Comparison of ENCODE assay signal across 9 mouse cellular contexts in the genomic region with DNA sequence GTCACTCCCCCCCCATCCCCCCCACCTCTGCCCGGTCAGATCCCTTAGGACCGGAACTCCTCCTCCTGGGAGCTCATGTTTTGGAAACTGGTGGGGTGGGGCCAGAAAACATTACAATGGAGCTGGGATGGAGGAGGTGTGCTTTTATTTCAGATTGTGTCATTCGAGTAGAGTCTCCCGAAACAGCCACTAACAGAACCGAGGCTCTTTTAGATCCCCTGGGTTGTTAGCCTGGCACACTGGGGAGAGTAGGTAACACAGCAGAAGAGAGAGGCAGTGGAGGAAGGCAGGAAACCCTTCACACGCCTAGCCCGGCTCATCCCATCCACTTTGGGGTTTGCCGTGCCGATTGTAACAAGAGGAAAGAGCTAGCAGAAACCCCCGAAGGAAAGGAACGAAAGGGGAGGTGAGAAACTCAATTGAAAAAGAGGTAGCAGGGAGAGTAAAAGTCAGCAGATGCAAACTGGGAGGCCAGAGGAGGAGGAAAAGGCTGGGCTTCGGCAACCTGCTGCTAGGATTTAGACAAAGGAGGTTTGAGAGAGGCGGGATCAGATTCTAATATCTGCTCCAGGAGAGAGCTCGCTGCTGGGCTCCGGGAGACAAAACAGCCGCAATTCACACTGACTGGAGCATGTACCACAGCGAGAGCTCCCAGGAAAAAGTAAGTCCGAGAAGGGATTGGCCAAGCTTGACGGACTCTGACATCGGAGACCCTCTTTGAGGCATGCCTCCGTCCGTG. TPM values are rescaled to one million over a fixed set of nuclear protein-coding genes. Genes with fewer than 3 reads are reported as not detected.
DNase-seq lines count a peak whose midpoint lies in the region; ATAC-seq and TF ChIP-seq lines count a peak whose summit lies in the region.
"Had no signal": no experiment of that assay in that cellular context is flagged by ENCODE, and none has a peak within 500 bp of the region (broad histone marks: within the 10 kb centered on the region; RNA-seq: fewer than 3 reads in every experiment).

No protein-coding gene starts in this region.

- H3K27me3 ChIP-seq in kidney, adult 2 months (replicated peaks; ENCODE audit: control insufficient read depth, insufficient read depth, low read length), result no peaks in the 10 kb centered on the region
- H3K27me3 ChIP-seq in hindbrain, postnatal 0 days (ENCODE audit: insufficient read depth, low read length), result no peaks in the 10 kb centered on the region
- H3K27me3 ChIP-seq in lung, postnatal 0 days (replicated peaks; ENCODE audit: insufficient read depth, low read length), result no peaks in the 10 kb centered on the region
- no peaks in the 10 kb centered on the region for H3K27me3 ChIP-seq in stomach, embryonic 16.5 days (ENCODE audit: control insufficient read depth, insufficient read depth, low read length)
- H3K27me3 ChIP-seq: Patski had no signal

- H3K9ac ChIP-seq in hindbrain, postnatal 0 days (replicated peaks; ENCODE audit: low read length), result peak overlapping the region; percentile 52
- peak overlapping the region; percentile 27; the same call in 1 of the 2 replicates for H3K9ac ChIP-seq in lung, postnatal 0 days (replicated peaks; ENCODE audit: low read depth)
- H3K9ac ChIP-seq in stomach, embryonic 16.5 days (ENCODE audit: low read length), result peak overlapping the region; percentile 67

- peak; percentile 54 for DNase-seq in kidney, adult 2 months
- DNase-seq in kidney, adult 9 months, result no peak
- DNase-seq in hindbrain, postnatal 0 days (ENCODE audit: low spot score), result peak; percentile 25
- peak; percentile 47 for DNase-seq in lung, postnatal 0 days (ENCODE audit: low spot score)
- no peak for DNase-seq in natural killer cell, adult 2 months (ENCODE audit: low spot score in 2 of 2)

- 11% methylated on average over 22 of the region's 22 CpGs for WGBS in kidney, adult 2 months
- 2% methylated on average over 22 of the region's 22 CpGs for WGBS in hindbrain, postnatal 0 days
- 2% methylated on average over 22 of the region's 22 CpGs for WGBS in lung, postnatal 0 days
- WGBS in stomach, embryonic 16.5 days, result 1% methylated on average over 22 of the region's 22 CpGs

- peaks cover 25% of the 10 kb centered on the region for H3K4me1 ChIP-seq in kidney, adult 2 months (ENCODE audit: control insufficient read depth, insufficient read depth, low read length)
- H3K4me1 ChIP-seq in embryonic fibroblast, embryonic 13.5 days (ENCODE audit: control insufficient read depth, insufficient read depth, low read length), result no peaks in the 10 kb centered on the region
- no peaks in the 10 kb centered on the region for H3K4me1 ChIP-seq in hindbrain, postnatal 0 days (ENCODE audit: insufficient read depth, low read length)
- H3K4me1 ChIP-seq in lung, postnatal 0 days (ENCODE audit: insufficient read depth, low read depth, low read length), result peaks cover 16% of the 10 kb centered on the region; the same call in 1 of the 2 replicates
- H3K4me1 ChIP-seq in stomach, embryonic 16.5 days (ENCODE audit: control insufficient read depth, insufficient read depth, low read length), result peaks cover 17% of the 10 kb centered on the region

- TF ChIP-seq EP300 in lung, postnatal 0 days (IDR thresholded peaks at IDR 0.05), result no peak

- H3K36me3 ChIP-seq in kidney, adult 2 months (ENCODE audit: control insufficient read depth, insufficient read depth, low read length), result no peaks in the 10 kb centered on the region
- H3K36me3 ChIP-seq in hindbrain, postnatal 0 days (ENCODE audit: insufficient read depth, low read length), result no peaks in the 10 kb centered on the region
- H3K36me3 ChIP-seq in lung, postnatal 0 days (ENCODE audit: insufficient read depth, low read length), result no peaks in the 10 kb centered on the region
- H3K36me3 ChIP-seq in stomach, embryonic 16.5 days (ENCODE audit: control insufficient read depth, insufficient read depth, low read length), result no peaks in the 10 kb centered on the region

- no peak for ATAC-seq in hindbrain, postnatal 0 days
- peak; percentile 71 for ATAC-seq in lung, postnatal 0 days
- ATAC-seq in stomach, embryonic 16.5 days (ENCODE audit: insufficient read depth, low FRiP score), result no peak; the same call in 1 of the 2 replicates
- no peak for ATAC-seq in erythroblast, adult 5-6 weeks (replicated peaks; ENCODE audit: low FRiP score, poor library complexity, severe bottlenecking)
- ATAC-seq: Patski had no signal

- H3K4me2 ChIP-seq in hindbrain, postnatal 0 days (ENCODE audit: low read depth, low read length), result peak overlapping the region; percentile 68
- H3K4me2 ChIP-seq in lung, postnatal 0 days (replicated peaks; ENCODE audit: low read depth, low read length), result peak overlapping the region; percentile 63
- peak overlapping the region; percentile 47 for H3K4me2 ChIP-seq in stomach, embryonic 16.5 days (ENCODE audit: low read depth, low read length)

- no peak for TF ChIP-seq CTCF in kidney, adult 2 months (conservative IDR thresholded peaks at IDR 0.05; ENCODE audit: insufficient read depth, insufficient read length, low read depth, low read length)
- TF ChIP-seq CTCF in embryonic fibroblast, embryonic 13.5 days (IDR thresholded peaks at IDR 0.05; ENCODE audit: borderline replicate concordance, insufficient read depth, low read length), result no peak
- TF ChIP-seq CTCF in hindbrain, postnatal 0 days (IDR thresholded peaks at IDR 0.05; ENCODE audit: low read depth), result no peak
- no peak for TF ChIP-seq CTCF in lung, postnatal 0 days (IDR thresholded peaks at IDR 0.05)

- peak overlapping the region; percentile 69 for H3K27ac ChIP-seq in kidney, adult 2 months (ENCODE audit: insufficient read depth, low read depth, low read length)
- H3K27ac ChIP-seq in embryonic fibroblast, embryonic 13.5 days (ENCODE audit: insufficient read depth, low read length), result no peak overlapping the region
- peak overlapping the region; percentile 55; the same call in 1 of the 2 replicates for H3K27ac ChIP-seq in hindbrain, postnatal 0 days
- H3K27ac ChIP-seq in lung, postnatal 0 days (ENCODE audit: low read length), result peak overlapping the region; percentile 57
- H3K27ac ChIP-seq in stomach, embryonic 16.5 days (ENCODE audit: low read length), result peak overlapping the region; percentile 47

- no peaks in the 10 kb centered on the region for H3K9me3 ChIP-seq in hindbrain, postnatal 0 days (ENCODE audit: low read length)
- H3K9me3 ChIP-seq in lung, postnatal 0 days (ENCODE audit: low read length), result no peaks in the 10 kb centered on the region
- no peaks in the 10 kb centered on the region for H3K9me3 ChIP-seq in stomach, embryonic 16.5 days (replicated peaks; ENCODE audit: control insufficient read depth, low read length)

- H3K4me3 ChIP-seq in kidney, adult 2 months (ENCODE audit: insufficient read depth, low read depth, low read length), result peak overlapping the region; percentile 30
- peak overlapping the region; percentile 16 for H3K4me3 ChIP-seq in embryonic fibroblast, embryonic 13.5 days (ENCODE audit: insufficient read depth, low read length)
- H3K4me3 ChIP-seq in hindbrain, postnatal 0 days (ENCODE audit: low read length), result peak overlapping the region; percentile 34
- peak overlapping the region; percentile 31 for H3K4me3 ChIP-seq in lung, postnatal 0 days (ENCODE audit: low read depth, low read length)
- H3K4me3 ChIP-seq in stomach, embryonic 16.5 days (replicated peaks; ENCODE audit: low read length), result peak overlapping the region; percentile 34

- TF ChIP-seq POLR2A in kidney, adult 2 months (IDR thresholded peaks at IDR 0.05; ENCODE audit: low read depth, low read length), result no peak
- no peak for TF ChIP-seq POLR2A in embryonic fibroblast, embryonic 13.5 days (IDR thresholded peaks at IDR 0.05; ENCODE audit: low read depth, low read length)

RNA-seq across cellular contexts. Expression of a gene that starts 27.3 kb away (rescaled TPM):
- 8.4 and 9.2 TPM in 2 replicates for polyA plus RNA-seq in kidney, adult 2 months (2012; rRNA removed)
- polyA plus RNA-seq in embryonic fibroblast, embryonic 13.5 days (2011; ENCODE audit: insufficient read length, low read depth, missing spikeins), result 12.5 and 12.8 TPM in 2 replicates
- 11.1 and 12.0 TPM in 2 replicates for total RNA-seq in hindbrain, postnatal 0 days (2014; rRNA removed)
- 2.9 and 3.1 TPM in 2 replicates for polyA plus RNA-seq in hindbrain, postnatal 0 days (2015; fragmentation: Nextera tagmentation; extraction: Ambion mirVana)
- 10.8 and 10.9 TPM in 2 replicates for polyA plus RNA-seq in lung, postnatal 0 days (2015; fragmentation: Nextera tagmentation; extraction: Ambion mirVana)
- 9.4 and 11.3 TPM in 2 replicates for polyA plus RNA-seq in stomach, embryonic 16.5 days (2015; fragmentation: Nextera tagmentation; extraction: Ambion mirVana)
- total RNA-seq in erythroblast, adult 5-6 weeks (2015; ENCODE audit: low replicate concordance), result 8.6 and 9.4 TPM in 2 replicates
- total RNA-seq in erythroblast, adult 5-6 weeks (2017; ENCODE audit: low replicate concordance), result 2.2 and 5.7 TPM in 2 replicates

Comparison
In these comparisons a context has a peak if more than half of its experiments do, and no peak if none do; other contexts are left out.
1. DNase-seq: peak in kidney, adult 2 months (single experiment), hindbrain, postnatal 0 days (single experiment) and lung, postnatal 0 days (single experiment); none in kidney, adult 9 months (single experiment) and natural killer cell, adult 2 months (0 of 2).
2. Peak in every context shown above with its lines, with median percentiles within 50 percentile points of each other: H3K4me3 ChIP-seq, H3K4me2 ChIP-seq and H3K9ac ChIP-seq.